Mouse (Mus musculus) embryonic fibroblast, embryonic 13.5 days (primary cell): ENCODE measurements around the gene Mdfi.

ENCODE experiments used
- CTCF ChIP-seq: IDR thresholded peaks from 2 replicates; pipeline ENCODE4 v1.5.1; 2011; ENCODE audit warnings: mild to moderate bottlenecking, control low read depth, low read length, moderate library complexity, borderline replicate concordance; ENCODE audit not compliant: insufficient read depth
- POLR2A ChIP-seq: IDR thresholded peaks from 2 replicates; pipeline ENCODE4 v1.6.1; 2011; ENCODE audit warnings: low read depth, mild to moderate bottlenecking, control low read depth, low read length, moderate library complexity

GRCm38 (mm10) chr17:47833628-47834481 is 636 bp downstream of the Mdfi start:
- TF ChIP-seq POLR2A (no peak), CTCF (no peak)
